Mouse (Mus musculus): ENCODE results near the gene Tmem79. TPM values are rescaled to one million over a fixed set of nuclear protein-coding genes. Genes with fewer than 3 reads are reported as not detected.

The Tmem79 gene
- polyA plus RNA-seq, 1 experiment from 2014 or later: 2.1 TPM

DNA sequence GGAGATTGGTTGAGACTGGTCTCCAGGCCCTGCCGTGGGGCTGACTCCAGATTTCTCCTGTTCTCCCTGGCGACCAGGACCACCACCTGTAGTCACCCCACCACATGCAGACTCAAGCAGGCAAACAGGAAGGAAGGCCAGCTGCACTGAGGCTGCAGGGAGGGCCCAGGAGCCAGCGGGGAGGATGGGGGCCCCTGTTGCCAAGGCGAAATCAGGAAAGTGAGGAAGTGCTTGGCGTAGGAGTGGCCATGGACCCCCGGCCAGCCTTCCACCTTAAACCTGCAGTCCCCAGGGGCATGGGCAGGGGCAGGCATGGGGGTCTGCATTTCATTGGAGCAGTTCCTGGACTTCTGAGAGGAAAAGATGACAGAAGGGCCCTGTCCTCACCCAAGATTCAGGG lies 25.1 kb upstream of the Tmem79 start:
- Histone ChIP-seq H3K4me3 (ENCODE audit: low read depth, low read length) (no peak overlapping the region), H3K27ac (ENCODE audit: low read depth, low read length) (no peak overlapping the region), H3K4me2 (ENCODE audit: low read depth) (no peak overlapping the region), H3K36me3 (ENCODE audit: control insufficient read depth, insufficient read depth, low read length) (peaks cover 34% of the 10 kb centered on the region), H3K4me1 (ENCODE audit: control insufficient read depth, insufficient read depth, low read length) (no peaks in the 10 kb centered on the region), H3K9me3 (ENCODE audit: control insufficient read depth, low read length) (no peaks in the 10 kb centered on the region), H3K9ac (ENCODE audit: low read length) (no peak overlapping the region), H3K27me3 (ENCODE audit: control insufficient read depth, insufficient read depth, low read length) (peaks cover 15% of the 10 kb centered on the region)
- 84% methylated on average over 6 of the region's 6 CpGs for WGBS
- DNase-seq (ENCODE audit: low spot score) (peak; percentile 10), ATAC-seq (ENCODE audit: insufficient read depth, low FRiP score, low TSS enrichment) (no peak)

DNA sequence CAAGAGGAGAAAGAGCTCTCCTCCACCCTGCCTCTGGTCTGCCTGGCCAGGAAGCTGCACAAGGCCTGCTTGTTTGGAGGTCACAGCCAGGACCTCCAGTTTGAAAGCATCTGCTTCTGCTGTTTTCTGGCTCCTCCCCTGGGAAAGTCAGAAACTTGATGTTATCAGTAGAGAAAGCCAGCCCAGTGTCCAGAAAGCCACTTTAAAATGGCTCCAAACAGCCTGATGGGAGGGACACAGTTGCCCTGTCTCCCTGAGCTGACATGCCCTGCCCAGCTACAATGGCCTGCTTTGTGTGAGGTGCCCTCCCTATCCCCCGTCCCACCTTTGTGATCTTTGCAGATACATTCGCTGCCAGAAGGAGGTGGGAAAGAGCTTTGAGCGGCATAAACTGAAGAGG lies 24.0 kb upstream of the Tmem79 start:
- ATAC-seq (ENCODE audit: insufficient read depth, low FRiP score, low TSS enrichment): no peak
- Histone ChIP-seq H3K4me2 (ENCODE audit: low read depth) (no peak overlapping the region), H3K9ac (ENCODE audit: low read length) (no peak overlapping the region), H3K27ac (ENCODE audit: low read depth, low read length) (no peak overlapping the region), H3K4me1 (ENCODE audit: control insufficient read depth, insufficient read depth, low read length) (no peaks in the 10 kb centered on the region), H3K27me3 (ENCODE audit: control insufficient read depth, insufficient read depth, low read length) (peaks cover 9% of the 10 kb centered on the region; the same call in 1 of the 2 replicates), H3K9me3 (ENCODE audit: control insufficient read depth, low read length) (no peaks in the 10 kb centered on the region), H3K36me3 (ENCODE audit: control insufficient read depth, insufficient read depth, low read length) (peaks cover 39% of the 10 kb centered on the region), H3K4me3 (ENCODE audit: low read depth, low read length) (no peak overlapping the region)
- 70% methylated on average over 3 of the region's 3 CpGs for WGBS
- no peak for DNase-seq (ENCODE audit: low spot score)

DNA sequence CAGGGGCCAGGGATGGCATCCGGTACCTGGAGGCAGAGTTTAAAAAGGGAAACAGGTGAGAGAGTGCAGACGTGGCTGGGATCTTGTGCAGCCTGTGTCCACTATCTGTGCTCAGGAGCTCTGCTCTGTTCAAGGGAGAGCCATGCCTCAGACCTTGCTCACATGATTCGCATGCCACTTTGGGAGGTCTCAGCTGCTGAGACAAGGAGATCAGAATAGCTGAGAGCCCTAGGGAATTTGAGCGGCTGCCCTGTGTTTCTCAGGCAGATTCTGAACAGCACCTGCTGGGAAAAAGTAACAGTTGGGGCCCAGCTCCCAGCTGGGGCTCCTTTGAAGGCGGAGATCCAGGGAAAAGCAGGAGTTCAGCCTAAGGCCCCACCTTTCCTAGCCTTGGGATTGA lies 23.6 kb upstream of the Tmem79 start:
- peaks cover 6% of the 10 kb centered on the region; the same call in 1 of the 2 replicates for H3K27me3 ChIP-seq (ENCODE audit: control insufficient read depth, insufficient read depth, low read length)
- no peaks in the 10 kb centered on the region for H3K4me1 ChIP-seq (ENCODE audit: control insufficient read depth, insufficient read depth, low read length)
- ATAC-seq (ENCODE audit: insufficient read depth, low FRiP score, low TSS enrichment) (no peak), DNase-seq (ENCODE audit: low spot score) (peak; percentile 24)
- no peak overlapping the region for H3K4me3 ChIP-seq (ENCODE audit: low read depth, low read length)
- peaks cover 39% of the 10 kb centered on the region for H3K36me3 ChIP-seq (ENCODE audit: control insufficient read depth, insufficient read depth, low read length)
- H3K4me2 ChIP-seq (ENCODE audit: low read depth): no peak overlapping the region
- WGBS: 75% methylated on average over 5 of the region's 5 CpGs
- H3K27ac ChIP-seq (ENCODE audit: low read depth, low read length): no peak overlapping the region
- no peak overlapping the region for H3K9ac ChIP-seq (ENCODE audit: low read length)
- H3K9me3 ChIP-seq (ENCODE audit: control insufficient read depth, low read length): no peaks in the 10 kb centered on the region

DNA sequence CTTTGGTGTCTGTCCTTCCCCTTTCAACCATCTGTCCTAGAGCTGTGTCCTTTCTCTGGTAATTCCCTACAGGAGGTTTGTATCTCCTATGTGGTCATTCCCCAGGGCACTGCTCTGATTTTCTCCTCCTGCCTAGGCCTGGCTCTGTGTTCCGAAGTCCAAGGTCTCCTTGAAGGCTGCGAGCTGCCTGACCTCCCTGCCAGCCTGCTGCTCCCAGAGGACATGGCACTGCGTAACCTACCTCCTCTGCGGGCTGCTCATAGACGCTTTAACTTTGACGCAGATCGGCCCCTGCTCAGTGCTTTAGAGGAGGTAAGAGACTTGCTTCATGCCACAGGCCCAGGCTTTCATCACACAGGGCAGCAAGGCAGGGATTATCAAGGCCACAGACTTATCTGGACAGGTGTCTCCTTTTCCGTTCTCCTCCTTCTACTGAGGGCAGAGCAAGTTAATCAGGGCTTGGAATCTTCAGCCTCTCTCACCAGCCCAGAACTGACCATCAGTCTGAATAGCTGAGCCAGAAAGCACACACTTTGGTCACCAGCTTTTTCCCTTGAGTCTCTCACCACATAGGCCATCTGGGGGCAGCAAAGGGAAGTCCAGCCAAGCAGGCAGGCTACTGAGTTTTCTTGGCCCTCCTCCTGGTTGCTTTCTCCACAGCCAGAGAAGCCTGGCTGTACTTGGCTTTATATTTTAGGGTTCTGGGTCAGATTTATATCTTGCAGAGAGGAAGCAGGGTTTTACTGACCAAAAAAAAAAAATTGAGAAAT lies 18.6 kb upstream of the Tmem79 start:
- no peak overlapping the region for H3K4me2 ChIP-seq (ENCODE audit: low read depth)
- no peak overlapping the region for H3K4me3 ChIP-seq (ENCODE audit: low read depth, low read length)
- H3K9me3 ChIP-seq (ENCODE audit: control insufficient read depth, low read length): no peaks in the 10 kb centered on the region
- H3K9ac ChIP-seq (ENCODE audit: low read length): no peak overlapping the region
- H3K4me1 ChIP-seq (ENCODE audit: control insufficient read depth, insufficient read depth, low read length): no peaks in the 10 kb centered on the region
- H3K36me3 ChIP-seq (ENCODE audit: control insufficient read depth, insufficient read depth, low read length): peaks cover 61% of the 10 kb centered on the region
- ATAC-seq (ENCODE audit: insufficient read depth, low FRiP score, low TSS enrichment) (no peak), DNase-seq (ENCODE audit: low spot score) (peak; percentile 5)
- no peak overlapping the region for H3K27ac ChIP-seq (ENCODE audit: low read depth, low read length)
- no peaks in the 10 kb centered on the region for H3K27me3 ChIP-seq (ENCODE audit: control insufficient read depth, insufficient read depth, low read length)
- WGBS: 95% methylated on average over 8 of the region's 8 CpGs

DNA sequence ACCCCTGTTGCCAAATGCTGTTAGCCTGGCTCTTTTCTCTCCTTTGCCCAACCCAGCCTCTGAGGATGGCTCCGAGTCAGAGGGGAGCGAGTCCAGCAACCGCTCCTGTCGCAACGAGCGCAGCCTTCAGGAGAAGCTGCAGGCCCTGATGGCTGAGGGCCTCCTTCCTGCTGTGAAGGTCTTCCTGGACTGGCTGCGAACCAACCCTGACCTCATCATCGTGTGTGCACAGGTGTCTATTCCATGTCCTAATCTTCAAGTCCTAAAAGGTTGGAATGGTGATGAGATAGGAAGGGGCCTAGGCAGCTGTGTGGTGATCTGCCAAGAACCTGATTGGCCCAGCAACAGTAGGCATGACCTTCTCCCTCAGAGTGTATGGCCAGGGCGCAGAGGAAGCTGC lies 17.0 kb upstream of the Tmem79 start:
- Histone ChIP-seq H3K36me3 (ENCODE audit: control insufficient read depth, insufficient read depth, low read length) (peaks cover 57% of the 10 kb centered on the region), H3K9ac (ENCODE audit: low read length) (no peak overlapping the region), H3K9me3 (ENCODE audit: control insufficient read depth, low read length) (no peaks in the 10 kb centered on the region), H3K4me1 (ENCODE audit: control insufficient read depth, insufficient read depth, low read length) (no peaks in the 10 kb centered on the region), H3K4me2 (ENCODE audit: low read depth) (no peak overlapping the region), H3K27ac (ENCODE audit: low read depth, low read length) (no peak overlapping the region), H3K27me3 (ENCODE audit: control insufficient read depth, insufficient read depth, low read length) (no peaks in the 10 kb centered on the region), H3K4me3 (ENCODE audit: low read depth, low read length) (no peak overlapping the region)
- 97% methylated on average over 9 of the region's 9 CpGs for WGBS
- ATAC-seq (ENCODE audit: insufficient read depth, low FRiP score, low TSS enrichment) (no peak), DNase-seq (ENCODE audit: low spot score) (peak; percentile 10)

DNA sequence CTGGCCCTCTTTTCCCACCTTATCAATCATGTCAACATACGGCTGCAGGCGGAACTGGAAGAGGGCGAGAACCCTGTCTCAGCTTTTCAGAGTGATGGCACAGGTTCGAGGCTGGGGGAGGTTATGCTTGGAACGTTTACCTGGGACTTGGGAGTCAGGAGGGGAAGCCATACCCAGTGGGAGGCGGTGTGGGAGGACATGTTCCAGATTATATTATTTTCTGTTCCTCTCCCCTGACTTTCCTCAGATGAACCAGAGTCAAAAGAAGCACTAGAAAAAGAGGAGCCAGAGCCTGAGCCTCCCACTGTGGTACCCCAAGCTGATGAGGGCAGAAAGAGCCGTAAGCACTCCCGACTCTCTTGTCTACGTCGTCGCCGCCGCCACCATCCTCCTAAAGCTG lies 14.8 kb upstream of the Tmem79 start:
- H3K36me3 ChIP-seq (ENCODE audit: control insufficient read depth, insufficient read depth, low read length): peaks cover 51% of the 10 kb centered on the region
- ATAC-seq (ENCODE audit: insufficient read depth, low FRiP score, low TSS enrichment) (no peak), DNase-seq (ENCODE audit: low spot score) (no peak)
- H3K4me3 ChIP-seq (ENCODE audit: low read depth, low read length): no peak overlapping the region
- no peaks in the 10 kb centered on the region for H3K27me3 ChIP-seq (ENCODE audit: control insufficient read depth, insufficient read depth, low read length)
- no peaks in the 10 kb centered on the region for H3K4me1 ChIP-seq (ENCODE audit: control insufficient read depth, insufficient read depth, low read length)
- no peaks in the 10 kb centered on the region for H3K9me3 ChIP-seq (ENCODE audit: control insufficient read depth, low read length)
- H3K4me2 ChIP-seq (ENCODE audit: low read depth): no peak overlapping the region
- 93% methylated on average over 13 of the region's 13 CpGs for WGBS
- H3K27ac ChIP-seq (ENCODE audit: low read depth, low read length): no peak overlapping the region
- no peak overlapping the region for H3K9ac ChIP-seq (ENCODE audit: low read length)

DNA sequence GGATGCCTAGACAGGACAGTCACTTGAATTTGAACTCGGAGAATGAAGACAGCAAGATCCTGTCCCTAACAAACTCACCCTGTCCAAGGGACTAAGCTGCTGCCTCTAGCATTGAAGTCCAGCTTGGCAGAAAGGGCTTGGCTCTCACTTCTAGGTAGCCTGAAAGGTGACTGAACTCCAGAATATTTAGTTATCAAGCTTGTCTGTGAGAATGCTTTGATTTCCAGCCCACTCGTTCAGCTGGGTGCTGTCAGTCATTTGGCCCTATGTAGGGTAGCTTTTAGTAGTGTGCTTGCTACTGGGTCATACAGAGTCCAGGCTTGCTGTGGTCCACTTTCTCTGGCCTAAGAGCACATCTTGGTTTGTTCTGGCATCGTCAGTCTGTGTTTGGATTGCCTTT lies 3.1 kb upstream of the Tmem79 start:
- no peak overlapping the region for H3K27ac ChIP-seq (ENCODE audit: low read depth, low read length)
- H3K4me3 ChIP-seq (ENCODE audit: low read depth, low read length): no peak overlapping the region
- WGBS: 79% methylated on average over 3 of the region's 3 CpGs
- no peak overlapping the region for H3K4me2 ChIP-seq (ENCODE audit: low read depth)
- no peaks in the 10 kb centered on the region for H3K27me3 ChIP-seq (ENCODE audit: control insufficient read depth, insufficient read depth, low read length)
- H3K9ac ChIP-seq (ENCODE audit: low read length): no peak overlapping the region
- H3K36me3 ChIP-seq (ENCODE audit: control insufficient read depth, insufficient read depth, low read length): peaks cover 17% of the 10 kb centered on the region
- H3K4me1 ChIP-seq (ENCODE audit: control insufficient read depth, insufficient read depth, low read length): peaks cover 10% of the 10 kb centered on the region; the same call in 1 of the 2 replicates
- DNase-seq (ENCODE audit: low spot score): peak; percentile 7
- no peak for ATAC-seq (ENCODE audit: insufficient read depth, low FRiP score, low TSS enrichment)
- H3K9me3 ChIP-seq (ENCODE audit: control insufficient read depth, low read length): no peaks in the 10 kb centered on the region

DNA sequence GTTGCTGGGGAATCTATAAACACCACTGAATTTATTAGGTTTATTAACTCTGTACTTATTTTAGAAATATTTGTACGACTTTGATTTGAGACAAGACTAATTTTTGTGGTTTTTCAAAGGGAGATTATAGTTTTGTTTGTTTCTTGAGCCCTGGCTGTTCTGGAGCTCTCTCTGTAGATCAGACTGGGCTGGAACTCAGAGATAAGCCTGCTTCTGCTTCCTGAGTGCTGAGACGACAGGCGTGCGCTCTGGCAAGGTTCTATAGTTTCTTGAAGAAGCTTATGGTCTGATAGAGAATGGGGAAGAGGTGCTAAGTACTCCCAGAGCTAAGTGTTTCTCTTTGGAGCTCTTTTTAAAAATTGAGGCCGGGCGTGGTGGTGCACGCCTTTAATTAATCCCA lies 2.4 kb upstream of the Tmem79 start:
- ATAC-seq (ENCODE audit: insufficient read depth, low FRiP score, low TSS enrichment) (no peak), DNase-seq (ENCODE audit: low spot score) (peak; percentile 5)
- Histone ChIP-seq H3K4me2 (ENCODE audit: low read depth) (no peak overlapping the region), H3K9ac (ENCODE audit: low read length) (no peak overlapping the region), H3K4me1 (ENCODE audit: control insufficient read depth, insufficient read depth, low read length) (peaks cover 10% of the 10 kb centered on the region; the same call in 1 of the 2 replicates), H3K27me3 (ENCODE audit: control insufficient read depth, insufficient read depth, low read length) (no peaks in the 10 kb centered on the region), H3K27ac (ENCODE audit: low read depth, low read length) (no peak overlapping the region), H3K36me3 (ENCODE audit: control insufficient read depth, insufficient read depth, low read length) (peaks cover 10% of the 10 kb centered on the region), H3K9me3 (ENCODE audit: control insufficient read depth, low read length) (no peaks in the 10 kb centered on the region), H3K4me3 (ENCODE audit: low read depth, low read length) (no peak overlapping the region)
- WGBS: 94% methylated on average over 7 of the region's 7 CpGs

DNA sequence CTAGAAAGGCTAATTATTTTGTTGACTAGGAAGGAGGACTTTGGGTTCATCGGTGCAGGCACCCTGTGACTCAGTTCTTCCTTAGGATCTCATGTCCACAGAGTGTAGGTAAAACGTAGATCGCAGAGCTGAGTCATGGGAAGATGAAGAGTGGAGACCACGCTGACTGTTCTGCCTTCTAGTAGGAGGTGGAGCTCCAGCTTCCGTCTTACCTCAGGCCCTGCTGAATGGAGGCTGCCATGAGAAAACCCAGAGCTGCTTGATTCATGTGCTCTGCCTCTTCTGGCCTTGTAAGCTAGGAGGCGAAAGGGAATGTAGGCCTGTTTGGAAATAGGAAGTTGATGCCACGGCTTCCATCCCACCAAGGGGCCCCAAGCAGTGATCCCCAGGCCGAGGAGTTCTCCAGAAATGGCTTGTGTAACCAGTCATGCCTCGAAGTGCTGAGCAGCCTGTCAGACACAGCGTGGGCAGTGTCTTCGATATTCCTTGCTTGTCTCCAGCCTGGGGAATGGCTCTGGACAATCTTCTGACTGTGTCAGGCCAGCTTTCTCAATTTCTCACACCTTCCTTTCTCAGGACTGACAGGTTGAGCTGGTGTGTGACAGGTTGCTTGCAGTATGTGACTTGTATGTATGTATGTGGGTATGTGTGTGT lies 1.5 kb upstream of the Tmem79 start:
- peaks cover 10% of the 10 kb centered on the region; the same call in 1 of the 2 replicates for H3K4me1 ChIP-seq (ENCODE audit: control insufficient read depth, insufficient read depth, low read length)
- peaks cover 4% of the 10 kb centered on the region; the same call in 1 of the 2 replicates for H3K36me3 ChIP-seq (ENCODE audit: control insufficient read depth, insufficient read depth, low read length)
- no peaks in the 10 kb centered on the region for H3K27me3 ChIP-seq (ENCODE audit: control insufficient read depth, insufficient read depth, low read length)
- no peak for ATAC-seq (ENCODE audit: insufficient read depth, low FRiP score, low TSS enrichment)
- no peak overlapping the region for H3K9ac ChIP-seq (ENCODE audit: low read length)
- H3K9me3 ChIP-seq (ENCODE audit: control insufficient read depth, low read length): no peaks in the 10 kb centered on the region
- peak overlapping the region; percentile 23; the same call in 1 of the 2 replicates for H3K4me2 ChIP-seq (ENCODE audit: low read depth)
- DNase-seq (ENCODE audit: low spot score): peak; percentile 9
- no peak overlapping the region for H3K27ac ChIP-seq (ENCODE audit: low read depth, low read length)
- WGBS: 81% methylated on average over 11 of the region's 11 CpGs
- no peak overlapping the region for H3K4me3 ChIP-seq (ENCODE audit: low read depth, low read length)

All from neural tube, embryonic 11.5 days (tissue).